22 mouse cellular contexts compared by ENCODE assay signal in genomic region chr13:59456203-59456602, GRCm38 (mm10).
DNase-seq lines count a peak whose midpoint lies in the region; TF ChIP-seq lines count a peak whose summit lies in the region.
"Had no signal": no experiment of that assay in that cellular context is flagged by ENCODE, and none has a peak within 500 bp of the region (broad histone marks: within the 10 kb centered on the region; RNA-seq: fewer than 3 reads in every experiment).

No protein-coding gene starts in this region.

- DNase-seq in thymus, adult 2 months: no peak
- no peak for DNase-seq in thymus, adult 18-20 months
- peak; percentile 21 for DNase-seq in CH12.LX (ENCODE audit: extremely low read depth)
- peak; percentile 18 to 23 for DNase-seq in natural killer cell, adult 2 months (ENCODE audit: low spot score in 2 of 2)
- DNase-seq in cerebellum, adult 11-12 months: no peak
- no peak for DNase-seq in urinary bladder, adult 2 months (ENCODE audit: low spot score)
- DNase-seq in gastrocnemius, postnatal 36 days: no peak
- DNase-seq: cerebellum, adult 9-10 months; gastrocnemius, postnatal 10 days; heart, adult 2 months; kidney, adult 18-20 months; layer of hippocampus, postnatal 36 days; spleen, adult 18-20 months had no signal

- H3K27me3 ChIP-seq in thymus, adult 2 months (ENCODE audit: control insufficient read depth, insufficient read depth, low read length): no peaks in the 10 kb centered on the region
- no peaks in the 10 kb centered on the region for H3K27me3 ChIP-seq in CH12.LX (replicated peaks)
- H3K27me3 ChIP-seq: embryonic facial prominence, embryonic 12.5 days; liver, embryonic 15.5 days; midbrain, embryonic 12.5 days had no signal

- no peak overlapping the region for H3K4me2 ChIP-seq in CH12.LX (ENCODE audit: insufficient read depth, low read depth, poor library complexity, severe bottlenecking)
- H3K4me2 ChIP-seq: embryonic facial prominence, embryonic 12.5 days; liver, embryonic 15.5 days; midbrain, embryonic 12.5 days had no signal

- peak overlapping the region; percentile 92 for H3K27ac ChIP-seq in thymus, adult 2 months (ENCODE audit: control insufficient read depth, insufficient read depth, low read length)
- H3K27ac ChIP-seq in CH12.LX (ENCODE audit: insufficient read depth, low read depth): no peak overlapping the region
- H3K27ac ChIP-seq: embryonic facial prominence, embryonic 12.5 days; heart, adult 2 months; hindbrain, embryonic 10.5 days; hindbrain, postnatal 0 days; kidney, postnatal 0 days; layer of hippocampus, adult 2 months; liver, embryonic 15.5 days; macrophage; midbrain, embryonic 12.5 days had no signal

- no peaks in the 10 kb centered on the region for H3K36me3 ChIP-seq in thymus, adult 2 months (ENCODE audit: control insufficient read depth, insufficient read depth, low read length)
- H3K36me3 ChIP-seq in CH12.LX (replicated peaks in 1 of 2; ENCODE audit: control insufficient read depth in 1 of 2, insufficient read depth in 1 of 2, low read length in 1 of 2): peaks cover 9 to 60% of the 10 kb centered on the region in 2 experiments
- H3K36me3 ChIP-seq: embryonic facial prominence, embryonic 12.5 days; hindbrain, embryonic 10.5 days had no signal

- H3K79me2 ChIP-seq in CH12.LX (replicated peaks; ENCODE audit: control insufficient read depth, extremely low read depth, insufficient read depth, poor library complexity, severe bottlenecking): no peaks in the 10 kb centered on the region

- in situ Hi-C loops in CH12.LX (cut with MboI; ENCODE audit: low pct_ligation_motif_present, low pct_unique_long_range_greater_than_20kb, low sequenced_read_pairs): no loop called here

- TF ChIP-seq CTCF in thymus, adult 2 months (IDR thresholded peaks at IDR 0.05; ENCODE audit: borderline replicate concordance, control insufficient read depth, extremely low read depth, insufficient read depth, low read length, poor library complexity): no peak
- TF ChIP-seq CTCF in CH12.LX (conservative IDR thresholded peaks at IDR 0.05 in 1 of 2, IDR thresholded peaks at IDR 0.05 in 1 of 2; ENCODE audit: low read depth in 2 of 2, low read length in 2 of 2): no peak

- no peak overlapping the region for H3K4me3 ChIP-seq in thymus, adult 2 months (ENCODE audit: control insufficient read depth, insufficient read depth, low read length)
- no peak overlapping the region for H3K4me3 ChIP-seq in CH12.LX (replicated peaks in 1 of 3; ENCODE audit: low read depth in 2 of 3, low read length in 2 of 3, poor library complexity in 1 of 3)
- H3K4me3 ChIP-seq: embryonic facial prominence, embryonic 12.5 days; erythroblast, embryonic 14.5 days; heart, adult 2 months; hindbrain, embryonic 10.5 days; layer of hippocampus, adult 2 months; liver, embryonic 15.5 days; midbrain, embryonic 12.5 days had no signal

- TF ChIP-seq RAD21 in CH12.LX (IDR thresholded peaks at IDR 0.05; ENCODE audit: low read depth, low read length): no peak

- no peak for TF ChIP-seq EP300 in CH12.LX (IDR thresholded peaks at IDR 0.05; ENCODE audit: low read length)

- peaks cover 6% of the 10 kb centered on the region for H3K4me1 ChIP-seq in thymus, adult 2 months (replicated peaks; ENCODE audit: control insufficient read depth, insufficient read depth, low read length)
- peaks cover 2 to 14% of the 10 kb centered on the region in 2 experiments; a peak in 2 of 4 replicates for H3K4me1 ChIP-seq in CH12.LX (ENCODE audit: control insufficient read depth in 1 of 2, insufficient read depth in 2 of 2)

- no peak overlapping the region for H3K9ac ChIP-seq in CH12.LX (ENCODE audit: insufficient read depth, low read depth)
- H3K9ac ChIP-seq: embryonic facial prominence, embryonic 12.5 days; liver, embryonic 15.5 days; midbrain, embryonic 12.5 days had no signal

- H3K9me3 ChIP-seq in CH12.LX (replicated peaks; ENCODE audit: low read length): no peaks in the 10 kb centered on the region
- H3K9me3 ChIP-seq: embryonic facial prominence, embryonic 12.5 days; hindbrain, embryonic 10.5 days; liver, embryonic 15.5 days; midbrain, embryonic 12.5 days had no signal

- no peak for TF ChIP-seq POLR2A in thymus, adult 2 months (IDR thresholded peaks at IDR 0.05; ENCODE audit: control insufficient read depth, extremely low read depth, insufficient read depth, low read length, poor library complexity)
- no peak for TF ChIP-seq POLR2A in CH12.LX (IDR thresholded peaks at IDR 0.05; ENCODE audit: low read depth, low read length)

- WGBS in thymus, adult 2 months: 19% methylated on average over 1 of the region's 1 CpGs

- dilution Hi-C loops in CH12.LX (cut with MboI; ENCODE audit: extremely low pct_ligation_motif_present, extremely low pct_unique_long_range_greater_than_20kb, low sequenced_read_pairs): no loop called here

- intact Hi-C loops in gastrocnemius, postnatal 36 days (cut with DNase I): no loop called here

TF ChIP-seq in CH12.LX, 34 proteins besides CTCF, POLR2A, EP300 and RAD21:
- TF ChIP-seq SIN3A (IDR thresholded peaks at IDR 0.05; ENCODE audit: low read length) (no peak), MAX (IDR thresholded peaks at IDR 0.05; ENCODE audit: low read length) (no peak), ZNF384 (IDR thresholded peaks at IDR 0.05; ENCODE audit: low read depth, low read length) (no peak), JUN (IDR thresholded peaks at IDR 0.05; ENCODE audit: insufficient read depth, low read depth, low read length) (no peak), USF1 (IDR thresholded peaks at IDR 0.05; ENCODE audit: low read depth, low read length) (no peak), HCFC1 (IDR thresholded peaks at IDR 0.05; ENCODE audit: low read depth, low read length) (no peak), MYC (IDR thresholded peaks at IDR 0.05; ENCODE audit: low read depth, low read length) (no peak), KAT2A (IDR thresholded peaks at IDR 0.05; ENCODE audit: insufficient replicate concordance, low read length) (no peak), ELF1 (IDR thresholded peaks at IDR 0.05; ENCODE audit: low read depth, low read length) (no peak), USF2 (conservative IDR thresholded peaks at IDR 0.05; ENCODE audit: low read depth, low read length) (no peak), TCF12 (IDR thresholded peaks at IDR 0.05; ENCODE audit: low read depth, low read length) (no peak), POLR2AphosphoS2 (IDR thresholded peaks at IDR 0.05; ENCODE audit: low read depth, low read length) (no peak), ETS1 (conservative IDR thresholded peaks at IDR 0.05; ENCODE audit: low read depth, low read length) (no peak), RCOR1 (conservative IDR thresholded peaks at IDR 0.05; ENCODE audit: low read depth, low read length) (no peak), MEF2A (IDR thresholded peaks at IDR 0.05; ENCODE audit: borderline replicate concordance, low read depth, low read length) (no peak)

Comparison
In these comparisons a context has a peak if more than half of its experiments do, and no peak if none do; other contexts are left out.
1. DNase-seq: peak in CH12.LX (single experiment) and natural killer cell, adult 2 months (2 of 2); none in thymus, adult 2 months (single experiment), thymus, adult 18-20 months (0 of 2), cerebellum, adult 11-12 months (single experiment), urinary bladder, adult 2 months (single experiment) and gastrocnemius, postnatal 36 days (0 of 2).